Comparison of ENCODE assay signal across 11 mouse cellular contexts in the genomic region with DNA sequence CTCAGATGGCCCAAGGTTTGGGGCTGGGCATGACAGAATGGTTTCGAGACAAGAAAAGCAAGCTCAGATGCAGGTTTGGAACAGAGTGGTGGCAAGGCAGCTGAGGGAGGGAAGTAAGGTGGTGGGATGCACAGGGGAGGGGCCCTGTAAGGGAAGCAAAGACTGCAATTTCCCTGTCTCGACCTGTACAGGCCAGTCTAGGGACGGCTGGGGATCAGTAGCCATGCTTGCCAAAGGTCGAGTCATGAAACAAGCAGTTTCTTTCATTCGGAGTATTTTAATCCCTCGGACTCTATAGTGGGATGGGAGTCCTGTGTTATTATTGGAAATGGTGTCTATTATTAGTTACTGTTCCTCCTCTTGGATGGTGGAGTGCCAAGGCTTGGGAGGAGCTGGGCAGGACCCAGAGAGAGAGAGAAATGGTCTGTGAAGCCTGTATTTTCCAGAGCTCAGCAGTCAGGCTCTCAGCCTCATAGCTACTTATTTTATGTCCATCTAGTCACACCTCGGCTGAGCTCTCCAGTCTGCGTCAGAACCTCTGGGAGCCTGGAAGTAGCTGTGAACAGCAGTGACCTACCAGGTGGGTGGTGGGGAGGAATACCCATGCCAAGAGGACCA.
DNase-seq lines count a peak whose midpoint lies in the region; ATAC-seq and TF ChIP-seq lines count a peak whose summit lies in the region.
"Had no signal": no experiment of that assay in that cellular context is flagged by ENCODE, and none has a peak within 500 bp of the region (broad histone marks: within the 10 kb centered on the region; RNA-seq: fewer than 3 reads in every experiment).

No protein-coding gene starts in this region.

- no peaks in the 10 kb centered on the region for H3K36me3 ChIP-seq in lung, embryonic 15.5 days
- H3K36me3 ChIP-seq in heart, embryonic 16.5 days (ENCODE audit: control insufficient read depth, insufficient read depth) = no peaks in the 10 kb centered on the region
- no peaks in the 10 kb centered on the region for H3K36me3 ChIP-seq in stomach, embryonic 16.5 days (ENCODE audit: control insufficient read depth, insufficient read depth, low read length)
- H3K36me3 ChIP-seq: forebrain, embryonic 10.5 days; hindbrain, embryonic 12.5 days had no signal

- no peak overlapping the region for H3K4me2 ChIP-seq in lung, embryonic 15.5 days
- H3K4me2 ChIP-seq in heart, embryonic 16.5 days (ENCODE audit: low read depth, low read length) = peak overlapping the region; percentile 34
- H3K4me2 ChIP-seq in stomach, embryonic 16.5 days (ENCODE audit: low read depth, low read length) = no peak overlapping the region
- H3K4me2 ChIP-seq: hindbrain, embryonic 12.5 days had no signal

- no peak for TF ChIP-seq CTCF in lung, adult 2 months (IDR thresholded peaks at IDR 0.05; ENCODE audit: insufficient read depth, low read length)

- 59% methylated on average over 8 of the region's 8 CpGs for WGBS in lung, embryonic 15.5 days
- WGBS in lung, adult 2 months = 63% methylated on average over 8 of the region's 8 CpGs
- 32% methylated on average over 8 of the region's 8 CpGs for whole genome bisulfite sequencing in heart, embryonic 16.5 days
- WGBS in stomach, embryonic 16.5 days = 65% methylated on average over 8 of the region's 8 CpGs

- H3K27me3 ChIP-seq in lung, embryonic 15.5 days = no peaks in the 10 kb centered on the region
- no peaks in the 10 kb centered on the region for H3K27me3 ChIP-seq in heart, embryonic 16.5 days (ENCODE audit: control insufficient read depth, insufficient read depth, low read length)
- no peaks in the 10 kb centered on the region for H3K27me3 ChIP-seq in stomach, embryonic 16.5 days (ENCODE audit: control insufficient read depth, insufficient read depth, low read length)
- H3K27me3 ChIP-seq: hindbrain, embryonic 12.5 days had no signal

- no peak overlapping the region for H3K9ac ChIP-seq in lung, embryonic 15.5 days
- H3K9ac ChIP-seq in heart, embryonic 16.5 days (ENCODE audit: low read length) = no peak overlapping the region
- H3K9ac ChIP-seq in stomach, embryonic 16.5 days (ENCODE audit: low read length) = 0 out of 2 replicates have a peak overlapping the region, but pooled peaks have one; percentile 3
- H3K9ac ChIP-seq: hindbrain, embryonic 12.5 days had no signal

- H3K4me3 ChIP-seq in lung, embryonic 15.5 days = no peak overlapping the region
- H3K4me3 ChIP-seq in lung, adult 2 months (replicated peaks; ENCODE audit: extremely low read depth, low read depth, low read length) = no peak overlapping the region
- no peak overlapping the region for H3K4me3 ChIP-seq in heart, embryonic 16.5 days (ENCODE audit: low read length)
- no peak overlapping the region for H3K4me3 ChIP-seq in stomach, embryonic 16.5 days (replicated peaks; ENCODE audit: low read length)
- H3K4me3 ChIP-seq: forebrain, embryonic 10.5 days; hindbrain, embryonic 12.5 days; left cerebral cortex, adult 2 months had no signal

- H3K9me3 ChIP-seq in lung, embryonic 15.5 days = no peaks in the 10 kb centered on the region
- H3K9me3 ChIP-seq in heart, embryonic 16.5 days (replicated peaks; ENCODE audit: control insufficient read depth, low read length) = no peaks in the 10 kb centered on the region
- no peaks in the 10 kb centered on the region for H3K9me3 ChIP-seq in stomach, embryonic 16.5 days (replicated peaks; ENCODE audit: control insufficient read depth, low read length)
- H3K9me3 ChIP-seq: forebrain, embryonic 10.5 days; hindbrain, embryonic 12.5 days had no signal

- 0 out of 2 replicates have a peak, but pooled peaks have one; percentile 9 for ATAC-seq in lung, embryonic 15.5 days (ENCODE audit: borderline replicate concordance, extremely low read depth, low FRiP score, low TSS enrichment)
- ATAC-seq in heart, embryonic 16.5 days (replicated peaks; ENCODE audit: extremely low read depth, insufficient read depth, low FRiP score) = peak; percentile 63
- no peak; the same call in 1 of the 2 replicates for ATAC-seq in stomach, embryonic 16.5 days (ENCODE audit: insufficient read depth, low FRiP score)

- peaks cover 38% of the 10 kb centered on the region for H3K4me1 ChIP-seq in lung, embryonic 15.5 days
- no peaks in the 10 kb centered on the region for H3K4me1 ChIP-seq in lung, adult 2 months (ENCODE audit: control insufficient read depth, insufficient read depth, low read length)
- H3K4me1 ChIP-seq in heart, embryonic 16.5 days (ENCODE audit: control insufficient read depth, insufficient read depth, low read length) = peaks cover 20% of the 10 kb centered on the region
- peaks cover 23% of the 10 kb centered on the region for H3K4me1 ChIP-seq in stomach, embryonic 16.5 days (ENCODE audit: control insufficient read depth, insufficient read depth, low read length)
- H3K4me1 ChIP-seq: hindbrain, embryonic 12.5 days had no signal

- H3K27ac ChIP-seq in lung, embryonic 15.5 days = peak overlapping the region; percentile 47; the same call in 1 of the 2 replicates
- H3K27ac ChIP-seq in heart, embryonic 16.5 days (ENCODE audit: low read length) = peak overlapping the region; percentile 84
- H3K27ac ChIP-seq in stomach, embryonic 16.5 days (ENCODE audit: low read length) = peak overlapping the region; percentile 68
- H3K27ac ChIP-seq: forebrain, embryonic 10.5 days; hindbrain, embryonic 12.5 days; left cerebral cortex, adult 2 months; macrophage had no signal

- TF ChIP-seq POLR2A in lung, adult 2 months (IDR thresholded peaks at IDR 0.05; ENCODE audit: borderline replicate concordance, extremely low read depth, low read depth, low read length) = no peak

- DNase-seq in lung, adult 2 months = no peak
- DNase-seq in gonadal fat pad, adult 2 months (ENCODE audit: low read depth) = peak; percentile 47
- no peak for DNase-seq in urinary bladder, postnatal 14 days (ENCODE audit: low spot score)
- DNase-seq in thymus, postnatal 10 days (ENCODE audit: low spot score in 2 of 2) = no peak
